Mouse (Mus musculus): ENCODE measurements at regions not wholly inside any gene's neighbourhood (a gene's known extent, or its start where the extent isn't known, plus 50 kb on each side); places are given as distances from the start of the nearest gene placed in this dataset.

GRCm38 (mm10) chr3:70324692-70325091, 317.3 kb downstream of the Otol1 start:
- intact Hi-C loops (cut with DNase I), result no loop called here

Measured in adrenal gland (tissue).